Mouse (Mus musculus): Measurements from ENCODE around the gene Lrrc17. TPM values are rescaled to one million over a fixed set of nuclear protein-coding genes. Genes with fewer than 3 reads are reported as not detected.

Lrrc17 gene
- polyA plus RNA-seq, 1 experiment = not detected

- Histone ChIP-seq H3K9me3 (replicated peaks; ENCODE audit: control insufficient read depth, insufficient read depth, low read length, poor library complexity, severe bottlenecking) (no peaks in the 10 kb centered on the region), H3K9ac (ENCODE audit: low read depth, poor library complexity, severe bottlenecking) (no peak overlapping the region), H3K27me3 (ENCODE audit: control insufficient read depth, insufficient read depth, low read length, poor library complexity, severe bottlenecking) (no peaks in the 10 kb centered on the region), H3K36me3 (ENCODE audit: control insufficient read depth, insufficient read depth, low read length, poor library complexity, severe bottlenecking) (no peaks in the 10 kb centered on the region), H3K27ac (ENCODE audit: insufficient read depth, low read length) (no peak overlapping the region), H3K4me1 (ENCODE audit: control insufficient read depth, insufficient read depth, low read length) (no peaks in the 10 kb centered on the region), H3K4me3 (ENCODE audit: low read depth, low read length) (no peak overlapping the region)
- TF ChIP-seq EP300 (IDR thresholded peaks at IDR 0.05; ENCODE audit: insufficient read depth, low read depth, low read length) = no peak
- TF ChIP-seq POLR2A (IDR thresholded peaks at IDR 0.05; ENCODE audit: insufficient read depth, low read length) = no peak
- no peak for TF ChIP-seq CTCF (IDR thresholded peaks at IDR 0.05; ENCODE audit: low read depth, low read length)
Observed at GRCm38 (mm10) chr5:21563936-21564335, 20.6 kb downstream of the Lrrc17 start.

- no peaks in the 10 kb centered on the region for H3K4me1 ChIP-seq (ENCODE audit: control insufficient read depth, insufficient read depth, low read length)
Observed at GRCm38 (mm10) chr5:21565392-21566065, 22.2 kb downstream of the Lrrc17 start.

GRCm38 (mm10) chr5:21567784-21568183 lies 24.4 kb downstream of the Lrrc17 start:
- Histone ChIP-seq H3K9me3 (replicated peaks; ENCODE audit: control insufficient read depth, insufficient read depth, low read length, poor library complexity, severe bottlenecking) (no peaks in the 10 kb centered on the region), H3K9ac (ENCODE audit: low read depth, poor library complexity, severe bottlenecking) (no peak overlapping the region), H3K4me1 (ENCODE audit: control insufficient read depth, insufficient read depth, low read length) (no peaks in the 10 kb centered on the region), H3K27me3 (ENCODE audit: control insufficient read depth, insufficient read depth, low read length, poor library complexity, severe bottlenecking) (no peaks in the 10 kb centered on the region), H3K27ac (ENCODE audit: insufficient read depth, low read length) (no peak overlapping the region), H3K36me3 (ENCODE audit: control insufficient read depth, insufficient read depth, low read length, poor library complexity, severe bottlenecking) (no peaks in the 10 kb centered on the region), H3K4me3 (ENCODE audit: low read depth, low read length) (no peak overlapping the region)
- TF ChIP-seq POLR2A (IDR thresholded peaks at IDR 0.05; ENCODE audit: insufficient read depth, low read length) (no peak), CTCF (IDR thresholded peaks at IDR 0.05; ENCODE audit: low read depth, low read length) (no peak), EP300 (IDR thresholded peaks at IDR 0.05; ENCODE audit: insufficient read depth, low read depth, low read length) (no peak)

More at GRCm38 (mm10) chr5:21565392-21566065, 22.2 kb downstream of the Lrrc17 start:
- TF ChIP-seq EP300 (IDR thresholded peaks at IDR 0.05; ENCODE audit: insufficient read depth, low read depth, low read length) (no peak), CTCF (IDR thresholded peaks at IDR 0.05; ENCODE audit: low read depth, low read length) (no peak), POLR2A (IDR thresholded peaks at IDR 0.05; ENCODE audit: insufficient read depth, low read length) (no peak)
- Histone ChIP-seq H3K4me3 (ENCODE audit: low read depth, low read length) (no peak overlapping the region), H3K27me3 (ENCODE audit: control insufficient read depth, insufficient read depth, low read length, poor library complexity, severe bottlenecking) (no peaks in the 10 kb centered on the region), H3K27ac (ENCODE audit: insufficient read depth, low read length) (no peak overlapping the region), H3K36me3 (ENCODE audit: control insufficient read depth, insufficient read depth, low read length, poor library complexity, severe bottlenecking) (no peaks in the 10 kb centered on the region), H3K9ac (ENCODE audit: low read depth, poor library complexity, severe bottlenecking) (no peak overlapping the region), H3K9me3 (replicated peaks; ENCODE audit: control insufficient read depth, insufficient read depth, low read length, poor library complexity, severe bottlenecking) (no peaks in the 10 kb centered on the region)

GRCm38 (mm10) chr5:21572764-21573416 lies 29.5 kb downstream of the Lrrc17 start:
- H3K27ac ChIP-seq (ENCODE audit: insufficient read depth, low read length) = no peak overlapping the region
- no peaks in the 10 kb centered on the region for H3K9me3 ChIP-seq (replicated peaks; ENCODE audit: control insufficient read depth, insufficient read depth, low read length, poor library complexity, severe bottlenecking)
- TF ChIP-seq EP300 (IDR thresholded peaks at IDR 0.05; ENCODE audit: insufficient read depth, low read depth, low read length) (no peak), CTCF (IDR thresholded peaks at IDR 0.05; ENCODE audit: low read depth, low read length) (no peak), POLR2A (IDR thresholded peaks at IDR 0.05; ENCODE audit: insufficient read depth, low read length) (no peak)
- H3K36me3 ChIP-seq (ENCODE audit: control insufficient read depth, insufficient read depth, low read length, poor library complexity, severe bottlenecking) = no peaks in the 10 kb centered on the region
- H3K9ac ChIP-seq (ENCODE audit: low read depth, poor library complexity, severe bottlenecking) = no peak overlapping the region
- H3K4me1 ChIP-seq (ENCODE audit: control insufficient read depth, insufficient read depth, low read length) = no peaks in the 10 kb centered on the region
- no peaks in the 10 kb centered on the region for H3K27me3 ChIP-seq (ENCODE audit: control insufficient read depth, insufficient read depth, low read length, poor library complexity, severe bottlenecking)
- no peak overlapping the region for H3K4me3 ChIP-seq (ENCODE audit: low read depth, low read length)

- TF ChIP-seq EP300 (IDR thresholded peaks at IDR 0.05; ENCODE audit: insufficient read depth, low read depth, low read length) (no peak), POLR2A (IDR thresholded peaks at IDR 0.05; ENCODE audit: insufficient read depth, low read length) (no peak), CTCF (IDR thresholded peaks at IDR 0.05; ENCODE audit: low read depth, low read length) (no peak)
- Histone ChIP-seq H3K9me3 (replicated peaks; ENCODE audit: control insufficient read depth, insufficient read depth, low read length, poor library complexity, severe bottlenecking) (no peaks in the 10 kb centered on the region), H3K4me3 (ENCODE audit: low read depth, low read length) (no peak overlapping the region), H3K4me1 (ENCODE audit: control insufficient read depth, insufficient read depth, low read length) (no peaks in the 10 kb centered on the region), H3K36me3 (ENCODE audit: control insufficient read depth, insufficient read depth, low read length, poor library complexity, severe bottlenecking) (no peaks in the 10 kb centered on the region), H3K9ac (ENCODE audit: low read depth, poor library complexity, severe bottlenecking) (no peak overlapping the region), H3K27ac (ENCODE audit: insufficient read depth, low read length) (no peak overlapping the region), H3K27me3 (ENCODE audit: control insufficient read depth, insufficient read depth, low read length, poor library complexity, severe bottlenecking) (no peaks in the 10 kb centered on the region)
Observed at GRCm38 (mm10) chr5:21574386-21575209, 31.2 kb downstream of the Lrrc17 start.
